Comparison of ENCODE assay signal across 12 mouse cellular contexts in the genomic region with DNA sequence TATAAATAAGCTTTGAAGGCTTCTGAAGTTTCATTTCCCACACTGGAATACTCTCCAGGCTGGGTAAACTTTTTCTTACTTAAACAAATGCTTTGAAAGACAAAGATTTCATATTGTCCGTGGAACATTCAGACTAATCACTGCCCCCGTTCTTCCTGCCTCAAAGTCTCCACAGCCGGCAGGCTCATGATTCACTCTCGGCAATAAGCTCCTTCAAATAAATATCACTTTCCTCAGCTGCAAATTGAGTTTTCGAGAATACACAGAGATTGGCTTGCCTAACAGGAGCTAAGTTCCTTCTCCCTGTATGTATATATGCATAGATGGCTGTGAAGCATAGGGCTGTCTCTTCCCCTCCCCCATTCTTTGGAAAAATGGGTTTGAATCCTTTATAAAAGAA.
DNase-seq lines count a peak whose midpoint lies in the region; ATAC-seq and TF ChIP-seq lines count a peak whose summit lies in the region.
"Had no signal": no experiment of that assay in that cellular context is flagged by ENCODE, and none has a peak within 500 bp of the region (broad histone marks: within the 10 kb centered on the region; RNA-seq: fewer than 3 reads in every experiment).

No protein-coding gene starts in this region.

- no peak for DNase-seq in heart, postnatal 36 days
- DNase-seq in left cerebral cortex, postnatal 25 days (ENCODE audit: low spot score in 2 of 2) = peak; percentile 5 to 43
- no peak for DNase-seq in left cerebral cortex, adult 2 months (ENCODE audit: extremely low spot score in 1 of 2, low spot score in 2 of 2)
- DNase-seq in embryonic facial prominence, embryonic 14.5 days (ENCODE audit: low spot score) = peak; percentile 72
- DNase-seq in urinary bladder, postnatal 10 days (ENCODE audit: low spot score) = no peak
- DNase-seq: cerebellum, adult 9-11 months; kidney, postnatal 25 days; liver, postnatal 0 days had no signal

- no peaks in the 10 kb centered on the region for H3K36me3 ChIP-seq in heart, embryonic 13.5 days
- no peaks in the 10 kb centered on the region for H3K36me3 ChIP-seq in embryonic facial prominence, embryonic 14.5 days (ENCODE audit: control insufficient read depth, insufficient read depth, low read length)
- H3K36me3 ChIP-seq in midbrain, embryonic 16.5 days (ENCODE audit: control insufficient read depth, insufficient read depth, low read length) = no peaks in the 10 kb centered on the region
- H3K36me3 ChIP-seq: forebrain, embryonic 15.5 days had no signal

- intact Hi-C loops in heart, postnatal 36 days (cut with DNase I) = no loop called here
- intact Hi-C loops in left cerebral cortex, postnatal 25 days (cut with DNase I) = no loop called here
- intact Hi-C loops in left cerebral cortex, adult 2 months (cut with DNase I) = no loop called here

- no peaks in the 10 kb centered on the region for H3K9me3 ChIP-seq in heart, embryonic 13.5 days
- H3K9me3 ChIP-seq in embryonic facial prominence, embryonic 14.5 days (ENCODE audit: control insufficient read depth, low read length) = no peaks in the 10 kb centered on the region
- no peaks in the 10 kb centered on the region for H3K9me3 ChIP-seq in midbrain, embryonic 16.5 days (replicated peaks; ENCODE audit: control insufficient read depth, low read length, poor library complexity, severe bottlenecking)
- H3K9me3 ChIP-seq: forebrain, embryonic 15.5 days had no signal

- no peak overlapping the region for H3K4me3 ChIP-seq in heart, embryonic 13.5 days
- H3K4me3 ChIP-seq in left cerebral cortex, adult 2 months = no peak overlapping the region
- H3K4me3 ChIP-seq in embryonic facial prominence, embryonic 14.5 days (ENCODE audit: low read depth, low read length) = no peak overlapping the region
- no peak overlapping the region for H3K4me3 ChIP-seq in midbrain, embryonic 16.5 days (ENCODE audit: low read depth, low read length)
- H3K4me3 ChIP-seq: forebrain, embryonic 15.5 days had no signal

- H3K4me1 ChIP-seq in heart, embryonic 13.5 days = peaks cover 29% of the 10 kb centered on the region
- peaks cover 4% of the 10 kb centered on the region; the same call in 1 of the 2 replicates for H3K4me1 ChIP-seq in embryonic facial prominence, embryonic 14.5 days (ENCODE audit: control insufficient read depth, insufficient read depth, low read length)
- 0 out of 2 replicates have a peak, but pooled peaks cover 2% of the 10 kb centered on the region for H3K4me1 ChIP-seq in midbrain, embryonic 16.5 days (ENCODE audit: control insufficient read depth, insufficient read depth, low read length)
- H3K4me1 ChIP-seq: forebrain, embryonic 15.5 days had no signal

- no peaks in the 10 kb centered on the region for H3K27me3 ChIP-seq in heart, embryonic 13.5 days (replicated peaks)
- H3K27me3 ChIP-seq in embryonic facial prominence, embryonic 14.5 days (replicated peaks; ENCODE audit: control insufficient read depth, insufficient read depth, low read length) = no peaks in the 10 kb centered on the region
- no peaks in the 10 kb centered on the region for H3K27me3 ChIP-seq in midbrain, embryonic 16.5 days (ENCODE audit: control insufficient read depth, insufficient read depth, low read depth, low read length)
- H3K27me3 ChIP-seq: forebrain, embryonic 15.5 days had no signal

- no peak for TF ChIP-seq CTCF in left cerebral cortex, adult 2 months (IDR thresholded peaks at IDR 0.05)

- peak overlapping the region; percentile 13; the same call in 1 of the 2 replicates for H3K27ac ChIP-seq in heart, embryonic 13.5 days (replicated peaks)
- no peak overlapping the region for H3K27ac ChIP-seq in left cerebral cortex, adult 2 months
- H3K27ac ChIP-seq in embryonic facial prominence, embryonic 14.5 days (replicated peaks; ENCODE audit: low read depth, low read length) = no peak overlapping the region
- H3K27ac ChIP-seq in midbrain, embryonic 16.5 days (ENCODE audit: low read length) = peak overlapping the region; percentile 38; the same call in 1 of the 2 replicates
- H3K27ac ChIP-seq: forebrain, embryonic 15.5 days had no signal

- 34% methylated on average over 5 of the region's 5 CpGs for WGBS in heart, embryonic 13.5 days
- WGBS in embryonic facial prominence, embryonic 14.5 days = 17% methylated on average over 5 of the region's 5 CpGs
- 18% methylated on average over 5 of the region's 5 CpGs for WGBS in midbrain, embryonic 16.5 days

- H3K9ac ChIP-seq in heart, embryonic 13.5 days = peak overlapping the region; percentile 8; the same call in 1 of the 2 replicates
- no peak overlapping the region for H3K9ac ChIP-seq in embryonic facial prominence, embryonic 14.5 days (ENCODE audit: low read depth, low read length)
- no peak overlapping the region for H3K9ac ChIP-seq in midbrain, embryonic 16.5 days (ENCODE audit: low read depth, low read length)
- H3K9ac ChIP-seq: forebrain, embryonic 15.5 days; liver, postnatal 0 days had no signal

- peak overlapping the region; percentile 45 for H3K4me2 ChIP-seq in heart, embryonic 13.5 days
- peak overlapping the region; percentile 21 for H3K4me2 ChIP-seq in embryonic facial prominence, embryonic 14.5 days (ENCODE audit: low read depth, low read length)
- no peak overlapping the region for H3K4me2 ChIP-seq in midbrain, embryonic 16.5 days (ENCODE audit: low read length)
- H3K4me2 ChIP-seq: forebrain, embryonic 15.5 days had no signal

- ATAC-seq in heart, embryonic 13.5 days (ENCODE audit: extremely low read depth, insufficient number of reproducible peaks, low FRiP score, low TSS enrichment) = no peak
- no peak for ATAC-seq in embryonic facial prominence, embryonic 14.5 days (ENCODE audit: low read depth)
- ATAC-seq in midbrain, embryonic 16.5 days = no peak
- ATAC-seq: forebrain, embryonic 15.5 days; hindbrain, embryonic 16.5 days; liver, postnatal 0 days had no signal

Comparison
In these comparisons a context has a peak if more than half of its experiments do, and no peak if none do; other contexts are left out.
1. DNase-seq: peak in left cerebral cortex, postnatal 25 days (2 of 2) and embryonic facial prominence, embryonic 14.5 days (single experiment); none in heart, postnatal 36 days (0 of 2), left cerebral cortex, adult 2 months (0 of 2) and urinary bladder, postnatal 10 days (single experiment).
2. H3K27ac ChIP-seq: peak in heart, embryonic 13.5 days (single experiment) and midbrain, embryonic 16.5 days (single experiment); none in left cerebral cortex, adult 2 months (single experiment) and embryonic facial prominence, embryonic 14.5 days (single experiment).